Mouse (Mus musculus) C3H10T1/2 (cell line): ENCODE results near the gene Msrb1. TPM values are rescaled to one million over a fixed set of nuclear protein-coding genes. Genes with fewer than 3 reads are reported as not detected.

Experiments
- polyA plus RNA-seq, 2 experiments: library from polyadenylated mRNA; unstranded; fragments of >200 nt; fragmentation: generic; extraction: Trizol; gene quantifications; one replicate each; pipeline ENCODE4 v1.2.1; 2012; ENCODE audit warnings: missing spikeins in 2 of 2

Gene Msrb1
- polyA plus RNA-seq = 100 to 1,000 TPM in 1 of 2 experiments, 10 to 100 TPM in 1; 99.5 to 155 TPM

GRCm38 (mm10) chr17:24736330-24737051 lies at the start of gene Msrb1:
Gene Msrb1, plus strand, starts transcription at chr17:24736642.

GRCm38 (mm10) chr17:24689251-24690081 lies 47.0 kb upstream of the Msrb1 start, which contains the start of gene Syngr3:
Gene Syngr3, minus strand, starts transcription at chr17:24689955.

DNA sequence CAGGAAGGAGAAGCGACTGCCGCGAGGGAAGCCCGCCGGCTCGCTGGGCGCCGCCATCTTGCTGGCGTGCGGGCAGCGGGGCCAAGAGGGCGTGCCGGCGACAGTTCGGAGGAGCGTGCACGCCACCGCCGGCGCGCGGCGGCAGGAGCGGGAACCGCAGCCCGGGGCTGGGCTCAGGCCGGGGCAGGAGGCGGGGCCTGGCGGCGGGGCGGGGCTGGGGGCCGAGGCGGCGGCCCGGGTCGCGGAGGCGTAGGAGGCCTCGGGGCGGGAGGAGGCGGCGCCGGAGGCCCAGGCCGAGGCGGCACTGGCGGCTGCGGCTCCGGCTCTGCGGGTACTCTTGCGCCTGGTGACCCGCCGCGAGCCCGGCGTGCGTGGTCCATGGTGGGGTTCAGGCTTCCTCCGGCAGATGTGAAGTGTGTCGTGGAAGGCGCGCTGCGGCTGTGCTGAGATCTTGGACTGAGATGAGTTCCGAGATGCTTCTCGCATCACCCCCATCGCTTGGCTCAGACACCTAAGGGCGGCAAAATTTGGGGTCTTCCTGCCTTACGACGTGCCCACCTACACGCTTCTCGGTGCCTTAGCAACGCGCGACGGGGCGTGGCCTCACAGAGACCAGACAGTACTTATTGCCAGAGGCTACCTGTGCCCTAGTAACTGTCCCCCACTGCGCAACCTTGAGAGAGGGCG lies 40.3 kb upstream of the Msrb1 start, which contains the start of the genes Gfer and Noxo1:
TSS of gene Gfer (minus strand) at position 146 of the 687 bp plus-strand sequence.
TSS of gene Noxo1 (plus strand) at position 224 of the 687 bp plus-strand sequence.

GRCm38 (mm10) chr17:24706982-24707800 lies 29.3 kb upstream of the Msrb1 start, which contains the start of gene Tbl3:
Gene Tbl3, minus strand, starts transcription at chr17:24707660.

GRCm38 (mm10) chr17:24717943-24718342 lies 18.5 kb upstream of the Msrb1 start, which contains the start of the genes Rnf151 and Rps2:
Gene Rnf151, minus strand, starts transcription at chr17:24718063.
Gene Rps2, plus strand, starts transcription at chr17:24718116.

DNA sequence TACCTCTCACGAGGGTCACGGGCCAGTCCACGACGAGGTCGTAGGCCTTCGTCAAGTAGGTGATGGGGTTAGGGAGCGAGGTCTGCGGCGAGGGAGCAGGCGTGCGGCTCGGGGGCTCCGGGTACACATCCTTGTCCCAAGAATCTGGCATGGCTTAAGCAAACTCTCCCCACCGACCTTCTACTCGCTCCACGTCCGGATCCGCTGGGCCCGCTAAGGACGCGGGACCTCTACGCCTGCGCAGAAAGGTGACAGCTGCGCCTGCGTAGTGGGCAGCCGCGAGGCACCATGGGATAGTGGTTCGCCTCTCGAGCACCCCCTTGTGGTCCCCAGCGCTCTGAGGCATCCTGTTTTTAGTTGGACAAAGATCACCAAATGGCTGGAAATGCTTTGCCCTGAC lies 12.3 kb upstream of the Msrb1 start, which contains the start of gene Ndufb10:
TSS of gene Ndufb10 (minus strand) at position 295 of the 400 bp plus-strand sequence.

DNA sequence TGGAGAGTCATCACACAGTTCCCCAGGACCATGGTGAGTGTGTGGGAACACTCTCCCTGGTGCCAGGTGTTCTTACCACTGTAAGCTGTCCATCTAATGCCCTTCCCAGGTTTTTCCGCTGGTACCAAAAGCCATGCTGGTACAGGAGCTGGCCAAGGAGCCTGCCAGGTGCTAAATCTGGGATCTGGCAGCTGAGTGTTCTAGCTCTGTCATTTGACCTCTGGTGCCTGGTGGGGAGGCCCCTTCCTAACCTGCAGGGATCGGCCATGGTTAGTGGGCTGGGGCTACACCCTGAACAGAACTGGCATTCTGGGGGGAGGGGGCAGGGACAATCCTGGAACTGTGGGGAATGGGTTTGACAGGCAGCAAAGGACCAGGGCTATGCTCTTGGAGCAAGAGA lies 8.8 kb upstream of the Msrb1 start, which contains the start of gene Rpl3l:
TSS of gene Rpl3l (plus strand) at position 203 of the 400 bp plus-strand sequence.

DNA sequence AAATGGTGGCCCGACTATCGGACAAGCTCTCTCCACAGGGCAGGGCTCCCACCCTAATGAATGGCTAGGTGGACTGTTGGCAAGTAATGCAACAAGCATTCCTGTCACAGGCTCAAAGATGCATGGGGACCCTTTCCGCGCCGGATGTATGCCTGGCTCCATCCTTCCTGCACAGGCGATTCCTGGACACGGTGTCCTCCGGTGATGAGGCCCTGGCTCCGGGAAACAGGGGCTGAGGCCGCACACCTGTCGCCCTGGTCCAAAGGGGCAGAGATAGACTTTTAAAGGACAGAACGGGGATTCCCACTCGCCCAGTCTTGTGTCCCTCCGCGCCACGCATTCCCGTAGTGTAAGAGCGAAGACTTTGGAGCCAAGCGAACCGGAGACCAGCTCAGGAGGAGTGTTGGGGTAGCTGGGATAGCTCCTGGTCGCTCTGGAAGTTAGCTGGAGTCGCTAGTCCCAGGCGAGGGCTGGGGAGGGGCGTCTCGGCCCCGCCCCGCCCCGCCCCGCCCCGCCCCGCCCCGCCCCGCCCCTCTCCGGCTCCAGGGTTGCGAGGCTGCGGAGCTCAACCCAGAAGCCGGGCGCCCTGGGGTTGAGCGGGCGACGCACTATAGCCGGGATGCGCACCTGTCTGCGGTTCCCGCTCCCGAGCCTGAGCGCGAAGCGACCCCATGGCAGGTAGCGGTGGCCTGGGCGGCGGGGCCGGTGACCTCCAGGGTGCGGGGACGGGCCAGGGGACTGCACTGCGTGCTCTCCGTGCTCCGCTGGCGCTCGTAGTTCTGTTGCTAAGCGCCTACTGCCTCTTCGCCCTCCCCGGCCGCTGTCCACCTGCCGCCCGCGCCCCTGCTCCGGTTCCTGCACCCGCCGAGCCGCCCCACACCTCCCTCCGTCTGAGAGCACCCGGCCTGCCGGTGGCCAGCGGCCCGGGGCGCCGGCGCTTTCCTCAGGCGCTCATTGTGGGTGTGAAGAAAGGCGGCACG lies 16.3 kb downstream of the Msrb1 start, which contains the start of gene Hs3st6:
TSS of gene Hs3st6 (plus strand) at position 574 of the 980 bp plus-strand sequence.

Other genes starting within 250 kb of the Msrb1 start
- gene Caskin1, start 248.0 kb upstream of the Msrb1 start, polyA plus RNA-seq = under 1 TPM; 0.26 to 0.51 TPM
- 100 to 1,000 TPM in 1 of 2 experiments, 10 to 100 TPM in 1; 68.5 to 103 TPM for gene Traf7, start 208.7 kb upstream of the Msrb1 start, polyA plus RNA-seq
- under 1 TPM; 0.11 to 0.22 TPM for gene Rab26, start 202.4 kb upstream of the Msrb1 start, polyA plus RNA-seq
- gene Pkd1, start 186.8 kb upstream of the Msrb1 start, polyA plus RNA-seq = 10 to 100 TPM in 1 of 2 experiments, 1 to 10 TPM in 1; 6.9 to 98.9 TPM
- 100 to 1,000 TPM in 1 of 2 experiments, 10 to 100 TPM in 1; 78.3 to 110 TPM for gene Tsc2, start 104.0 kb upstream of the Msrb1 start, polyA plus RNA-seq
- gene Nthl1, start 104.0 kb upstream of the Msrb1 start, polyA plus RNA-seq = 10 to 100 TPM; 27.3 to 51.1 TPM
- gene Slc9a3r2, start 86.3 kb upstream of the Msrb1 start, polyA plus RNA-seq = 10 to 100 TPM in 1 of 2 experiments, 1 to 10 TPM in 1; 2.8 to 26.5 TPM
- gene Npw, start 78.2 kb upstream of the Msrb1 start, polyA plus RNA-seq = not detected
- gene Zfp598, start 67.0 kb upstream of the Msrb1 start, polyA plus RNA-seq = 10 to 100 TPM; 14.9 to 24.2 TPM
- gene Syngr3, start 46.7 kb upstream of the Msrb1 start, polyA plus RNA-seq = under 1 TPM; 0.14 to 0.27 TPM
- gene Gfer, start 40.5 kb upstream of the Msrb1 start, polyA plus RNA-seq = 10 to 100 TPM; 40.0 to 84.5 TPM
- gene Noxo1, start 40.4 kb upstream of the Msrb1 start, polyA plus RNA-seq = 1 to 10 TPM; 1.9 to 6.3 TPM
- gene Tbl3, start 29.0 kb upstream of the Msrb1 start, polyA plus RNA-seq = 100 to 1,000 TPM in 1 of 2 experiments, 10 to 100 TPM in 1; 28.8 to 116 TPM
- gene Rnf151, start 18.6 kb upstream of the Msrb1 start, polyA plus RNA-seq = 1 to 10 TPM; 2.0 to 2.2 TPM
- 100 to 1,000 TPM; 451 to 471 TPM for gene Rps2, start 18.5 kb upstream of the Msrb1 start, polyA plus RNA-seq
- gene Ndufb10, start 12.2 kb upstream of the Msrb1 start, polyA plus RNA-seq = 100 to 1,000 TPM; 438 to 576 TPM
- not detected for gene Rpl3l, start 8.8 kb upstream of the Msrb1 start, polyA plus RNA-seq
- gene Hs3st6, start 16.3 kb downstream of the Msrb1 start, polyA plus RNA-seq = under 1 TPM; 0.02 to 0.04 TPM
- not detected for gene Meiob, start 67.6 kb downstream of the Msrb1 start, polyA plus RNA-seq
- gene Hagh, start 103.5 kb downstream of the Msrb1 start, polyA plus RNA-seq = 10 to 100 TPM; 29.5 to 54.2 TPM
- gene Fahd1, start 113.7 kb downstream of the Msrb1 start, polyA plus RNA-seq = 10 to 100 TPM in 1 of 2 experiments, 1 to 10 TPM in 1; 2.4 to 14.2 TPM
- gene Igfals, start 129.4 kb downstream of the Msrb1 start, polyA plus RNA-seq = 1 to 10 TPM in 1 of 2 experiments, under 1 TPM in 1; 0.02 to 1.7 TPM
- 10 to 100 TPM; 52.2 to 83.5 TPM for gene Nubp2, start 149.7 kb downstream of the Msrb1 start, polyA plus RNA-seq
- 10 to 100 TPM; 29.6 to 47.8 TPM for gene Spsb3, start 150.0 kb downstream of the Msrb1 start, polyA plus RNA-seq
- gene Eme2, start 158.4 kb downstream of the Msrb1 start, polyA plus RNA-seq = 10 to 100 TPM; 10.0 to 12.7 TPM
- 100 to 1,000 TPM; 126 to 185 TPM for gene Mrps34, start 158.5 kb downstream of the Msrb1 start, polyA plus RNA-seq
- gene Nme3, start 159.9 kb downstream of the Msrb1 start, polyA plus RNA-seq = 10 to 100 TPM; 23.3 to 53.3 TPM
- 10 to 100 TPM in 1 of 2 experiments, 1 to 10 TPM in 1; 3.9 to 54.1 TPM for gene Mapk8ip3, start 200.3 kb downstream of the Msrb1 start, polyA plus RNA-seq
- 10 to 100 TPM; 19.4 to 33.6 TPM for gene Jpt2, start 224.0 kb downstream of the Msrb1 start, polyA plus RNA-seq